Mouse (Mus musculus) hindbrain, embryonic 10.5 days (tissue): ENCODE results near the gene 1700061G19Rik. TPM values are rescaled to one million over a fixed set of nuclear protein-coding genes. Genes with fewer than 3 reads are reported as not detected.

Experiments used
- DNase-seq: peaks from one replicate; pipeline ENCODE4 v3.0.0-alpha.2; 2017; ENCODE audit warnings: low spot score
- H3K27ac ChIP-seq: fragments of 300-500 bp; sonication (generic); 2 replicates; pipeline ENCODE4 v1.5.1; 2016; ENCODE audit warnings: mild to moderate bottlenecking, moderate library complexity
- H3K27me3 ChIP-seq: fragments of 300-500 bp; sonication (generic); 2 replicates; pipeline ENCODE4 v1.6.1; 2016; ENCODE audit warnings: mild to moderate bottlenecking; ENCODE audit not compliant: poor library complexity, insufficient read depth, severe bottlenecking
- H3K36me3 ChIP-seq: fragments of 300-500 bp; sonication (generic); 2 replicates; pipeline ENCODE4 v1.6.1; 2016; ENCODE audit warnings: mild to moderate bottlenecking, moderate library complexity
- H3K4me1 ChIP-seq: fragments of 300-500 bp; sonication (generic); replicated peaks from 2 replicates; pipeline ENCODE4 v1.6.1; 2016; ENCODE audit warnings: mild to moderate bottlenecking
- H3K4me3 ChIP-seq: fragments of 300-500 bp; sonication (generic); 2 replicates; pipeline ENCODE4 v1.5.1; 2016; ENCODE audit warnings: mild to moderate bottlenecking, moderate library complexity
- H3K9me3 ChIP-seq: fragments of 300-500 bp; sonication (generic); 2 replicates; pipeline ENCODE4 v1.6.1; 2016; ENCODE audit warnings: mild to moderate bottlenecking, moderate library complexity
- WGBS: fragments of 180-500 bp; shearing (Covaris S2); methylation state at CpG from one replicate; pipeline ENCODE4 v1.1.7; 2016; 5-methylcytosine and 5-hydroxymethylcytosine counted together
- polyA plus RNA-seq: library from polyadenylated mRNA; unstranded; fragments of >200 nt; fragmentation: Nextera tagmentation; extraction: Ambion mirVana; gene quantifications from 2 replicates; pipeline ENCODE4 v1.2.1, GENCODE M21; 2016

Gene 1700061G19Rik
- polyA plus RNA-seq, result 0.54 and 0.63 TPM in 2 replicates

DNA sequence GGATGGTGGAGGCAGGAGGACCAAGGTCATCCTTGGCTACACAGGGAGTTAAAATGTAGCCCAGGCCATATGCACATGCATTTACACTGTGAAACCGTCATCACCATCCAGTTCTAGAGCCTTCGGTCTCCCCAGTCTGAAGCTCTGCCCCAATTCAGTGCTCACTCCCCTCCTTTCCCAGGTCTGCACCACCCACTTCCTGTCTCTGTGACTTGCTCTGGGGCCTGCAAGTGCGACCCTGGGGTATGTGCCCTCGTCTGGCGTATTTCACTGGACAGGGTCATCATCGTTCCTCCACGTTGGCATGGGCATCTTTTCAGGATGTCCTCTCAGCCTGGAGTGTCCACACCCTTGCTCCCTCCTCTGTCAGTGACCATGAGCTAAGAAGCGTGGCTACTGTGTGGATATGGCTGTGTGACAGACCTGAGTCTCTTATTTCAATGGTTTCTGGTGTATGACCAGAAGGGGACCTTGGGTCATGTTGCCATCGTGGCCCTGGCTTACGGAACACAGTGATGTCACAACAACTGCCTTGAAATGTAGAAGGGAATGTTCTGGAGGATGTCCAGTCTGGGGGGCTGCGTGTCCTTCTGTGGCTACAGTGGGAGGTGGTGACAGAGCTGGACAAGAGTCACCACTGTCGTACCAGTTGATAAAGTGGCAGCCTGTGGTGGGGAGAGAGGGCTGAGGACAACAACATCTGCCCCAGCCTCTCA lies at the start of gene 1700061G19Rik:
TSS of gene 1700061G19Rik (plus strand) at position 542 of the 716 bp plus-strand sequence.
- no peaks in the 10 kb centered on the region for H3K27me3 ChIP-seq
- WGBS, result 86% methylated on average over 12 of the region's 12 CpGs
- H3K36me3 ChIP-seq, result no peaks in the 10 kb centered on the region
- H3K4me1 ChIP-seq, result no peaks in the 10 kb centered on the region
- H3K4me3 ChIP-seq, result no peak within 1 kb of the TSS
- no peaks in the 10 kb centered on the region for H3K9me3 ChIP-seq
- no peak for DNase-seq
- H3K27ac ChIP-seq, result no peak within 1 kb of the TSS

DNA sequence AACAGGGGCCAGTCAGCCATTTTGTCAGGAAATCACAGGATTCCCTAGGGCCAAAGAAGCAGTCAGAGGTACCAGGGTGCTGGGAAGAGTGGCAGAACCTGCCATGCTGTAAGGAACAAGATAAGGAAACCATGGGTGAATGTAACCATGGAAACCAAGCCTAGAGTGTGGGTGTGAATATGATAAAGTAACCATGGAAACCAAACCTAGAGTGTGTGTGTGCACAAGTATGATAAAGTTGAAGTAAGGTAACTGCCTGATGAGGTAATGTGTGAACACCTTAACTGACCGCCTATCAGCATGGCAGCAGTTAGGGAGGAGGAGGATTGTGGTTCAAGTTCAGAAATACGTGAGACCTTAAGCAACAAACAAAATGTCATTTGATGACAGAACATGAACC lies 48.6 kb upstream of the 1700061G19Rik start:
- no peak for DNase-seq
- Histone ChIP-seq H3K27me3 (peaks cover 35% of the 10 kb centered on the region), H3K27ac (no peak overlapping the region), H3K36me3 (0 out of 2 replicates have a peak, but pooled peaks cover 5% of the 10 kb centered on the region), H3K4me1 (peaks cover 25% of the 10 kb centered on the region), H3K4me3 (no peak overlapping the region), H3K9me3 (no peaks in the 10 kb centered on the region)
- WGBS, result 91% methylated on average over 2 of the region's 2 CpGs

DNA sequence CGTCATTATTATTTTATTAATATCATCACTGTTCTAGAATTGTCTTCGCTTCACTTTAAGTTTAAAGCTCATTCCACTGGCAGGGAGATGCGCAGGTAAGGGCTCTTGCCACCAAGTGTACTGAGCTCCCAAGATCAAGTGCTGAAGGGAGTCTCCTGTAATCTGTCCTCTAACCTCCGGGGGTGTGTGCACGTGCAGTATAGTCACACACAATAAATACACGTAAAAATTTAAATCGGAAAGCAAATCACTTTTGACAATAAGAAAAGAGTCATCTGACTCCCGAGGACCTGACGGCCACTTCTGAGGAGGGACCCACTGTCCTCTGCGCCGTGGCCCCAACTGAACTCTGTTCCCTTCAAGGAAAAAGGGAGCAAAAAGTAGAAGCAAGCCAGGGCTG lies 46.1 kb upstream of the 1700061G19Rik start:
- Histone ChIP-seq H3K4me3 (peak overlapping the region; percentile 74), H3K27me3 (peaks cover 46% of the 10 kb centered on the region), H3K4me1 (peaks cover 29% of the 10 kb centered on the region), H3K27ac (peak overlapping the region; percentile 89; the same call in 1 of the 2 replicates), H3K9me3 (no peaks in the 10 kb centered on the region), H3K36me3 (no peaks in the 10 kb centered on the region)
- WGBS, result 23% methylated on average over 11 of the region's 11 CpGs
- DNase-seq, result no peak

DNA sequence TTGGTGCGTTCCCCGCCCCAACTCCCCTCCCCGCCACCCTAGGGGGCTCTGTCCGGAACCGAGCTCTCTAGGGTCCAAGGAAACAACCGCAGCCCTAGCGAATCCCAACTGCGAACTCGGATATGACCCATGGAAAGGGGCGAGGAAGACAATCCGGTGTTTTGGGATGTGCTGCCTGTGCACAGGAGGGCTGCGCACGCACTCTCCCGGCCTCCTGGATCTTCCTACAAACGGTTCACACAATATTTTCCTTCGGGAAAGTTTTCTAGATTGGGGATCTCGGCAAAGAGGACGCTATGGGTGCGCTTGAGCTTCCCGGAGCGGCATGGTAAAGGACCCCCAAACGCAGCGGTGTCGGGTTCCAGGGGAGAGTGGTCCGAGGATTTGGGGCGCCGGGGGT lies 45.5 kb upstream of the 1700061G19Rik start:
- Histone ChIP-seq H3K9me3 (no peaks in the 10 kb centered on the region), H3K36me3 (no peaks in the 10 kb centered on the region), H3K27me3 (peaks cover 46% of the 10 kb centered on the region), H3K4me1 (peaks cover 27% of the 10 kb centered on the region), H3K27ac (peak overlapping the region; percentile 89; the same call in 1 of the 2 replicates), H3K4me3 (peak overlapping the region; percentile 74)
- peak; percentile 56 for DNase-seq
- under 1% methylated on average over 27 of the region's 27 CpGs for WGBS

- under 1% methylated on average over 62 of the region's 62 CpGs for WGBS
- no peaks in the 10 kb centered on the region for H3K36me3 ChIP-seq
- H3K4me1 ChIP-seq, result peaks cover 27% of the 10 kb centered on the region
- peaks cover 46% of the 10 kb centered on the region for H3K27me3 ChIP-seq
- H3K9me3 ChIP-seq, result no peaks in the 10 kb centered on the region
- H3K4me3 ChIP-seq, result peak within 1 kb of the TSS; percentile 74
- no peak for DNase-seq
- peak within 1 kb of the TSS; percentile 89 for H3K27ac ChIP-seq
Measured at GRCm38 (mm10) chr17:56830411-56831110, 44.7 kb upstream of the 1700061G19Rik start, which contains the start of gene Rfx2. Rfx2 (minus strand) TSS chr17:56831013.

GRCm38 (mm10) chr17:56831111-56831816 lies 44.0 kb upstream of the 1700061G19Rik start:
- DNase-seq, result peak; percentile 98
- peak overlapping the region; percentile 74 for H3K4me3 ChIP-seq
- no peaks in the 10 kb centered on the region for H3K9me3 ChIP-seq
- under 1% methylated on average over 42 of the region's 42 CpGs for WGBS
- peaks cover 27% of the 10 kb centered on the region for H3K4me1 ChIP-seq
- H3K36me3 ChIP-seq, result no peaks in the 10 kb centered on the region
- H3K27ac ChIP-seq, result peak overlapping the region; percentile 89
- H3K27me3 ChIP-seq, result peaks cover 46% of the 10 kb centered on the region

GRCm38 (mm10) chr17:56832918-56833317 lies 42.4 kb upstream of the 1700061G19Rik start:
- Histone ChIP-seq H3K4me1 (peaks cover 27% of the 10 kb centered on the region), H3K27ac (no peak overlapping the region), H3K4me3 (no peak overlapping the region), H3K36me3 (no peaks in the 10 kb centered on the region), H3K9me3 (no peaks in the 10 kb centered on the region), H3K27me3 (peaks cover 36% of the 10 kb centered on the region)
- WGBS, result 83% methylated on average over 1 of the region's 1 CpGs
- DNase-seq, result no peak

- Histone ChIP-seq H3K4me1 (peaks cover 26% of the 10 kb centered on the region), H3K27me3 (peaks cover 32% of the 10 kb centered on the region), H3K9me3 (no peaks in the 10 kb centered on the region), H3K36me3 (no peaks in the 10 kb centered on the region), H3K4me3 (no peak overlapping the region), H3K27ac (no peak overlapping the region)
- WGBS, result 86% methylated on average over 1 of the region's 1 CpGs
- no peak for DNase-seq
Measured at GRCm38 (mm10) chr17:56833381-56833780, 41.9 kb upstream of the 1700061G19Rik start.

- Histone ChIP-seq H3K9me3 (no peaks in the 10 kb centered on the region), H3K27me3 (peaks cover 11% of the 10 kb centered on the region), H3K4me3 (no peak overlapping the region), H3K4me1 (peaks cover 8% of the 10 kb centered on the region; the same call in 1 of the 2 replicates), H3K36me3 (no peaks in the 10 kb centered on the region), H3K27ac (no peak overlapping the region)
- 92% methylated on average over 8 of the region's 8 CpGs for WGBS
- DNase-seq, result no peak
Measured at GRCm38 (mm10) chr17:56836336-56836735, 38.9 kb upstream of the 1700061G19Rik start.

- WGBS, result 86% methylated on average over 7 of the region's 7 CpGs
- no peak overlapping the region for H3K4me3 ChIP-seq
Measured at GRCm38 (mm10) chr17:56840524-56840923, 34.8 kb upstream of the 1700061G19Rik start.

DNA sequence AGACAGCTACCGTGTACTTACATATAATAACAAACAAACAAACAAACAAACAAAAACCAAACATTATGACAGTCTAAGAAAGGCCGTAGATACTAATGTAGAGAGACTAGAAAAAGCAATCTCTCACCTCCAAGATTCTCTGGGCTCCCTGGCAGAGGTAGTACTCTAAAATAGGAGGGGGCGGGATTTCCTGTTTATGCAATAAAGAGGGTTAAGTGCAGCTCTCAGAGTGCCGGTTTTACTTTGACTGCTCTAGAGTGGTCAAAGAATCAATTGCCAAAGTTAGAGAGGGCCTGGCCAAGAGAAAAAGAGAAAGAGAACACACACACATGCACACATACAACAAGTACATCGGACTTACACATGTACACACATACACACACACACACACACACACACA lies 33.1 kb upstream of the 1700061G19Rik start:
- DNase-seq, result no peak
- Histone ChIP-seq H3K36me3 (no peaks in the 10 kb centered on the region), H3K4me3 (no peak overlapping the region), H3K9me3 (no peaks in the 10 kb centered on the region), H3K27me3 (no peaks in the 10 kb centered on the region), H3K27ac (no peak overlapping the region), H3K4me1 (0 out of 2 replicates have a peak, but pooled peaks cover 5% of the 10 kb centered on the region)
- 85% methylated on average over 5 of the region's 5 CpGs for WGBS

More at GRCm38 (mm10) chr17:56840524-56840923, 34.8 kb upstream of the 1700061G19Rik start:
- no peaks in the 10 kb centered on the region for H3K4me1 ChIP-seq
- H3K27me3 ChIP-seq, result no peaks in the 10 kb centered on the region
- DNase-seq, result no peak
- H3K27ac ChIP-seq, result no peak overlapping the region
- H3K9me3 ChIP-seq, result no peaks in the 10 kb centered on the region
- no peaks in the 10 kb centered on the region for H3K36me3 ChIP-seq

- Histone ChIP-seq H3K4me3 (no peak overlapping the region), H3K27ac (no peak overlapping the region), H3K36me3 (no peaks in the 10 kb centered on the region), H3K9me3 (no peaks in the 10 kb centered on the region), H3K4me1 (0 out of 2 replicates have a peak, but pooled peaks cover 5% of the 10 kb centered on the region), H3K27me3 (no peaks in the 10 kb centered on the region)
- no peak for DNase-seq
- 88% methylated on average over 5 of the region's 5 CpGs for WGBS
Measured at GRCm38 (mm10) chr17:56843678-56844077, 31.6 kb upstream of the 1700061G19Rik start.
